In the genomic region with DNA sequence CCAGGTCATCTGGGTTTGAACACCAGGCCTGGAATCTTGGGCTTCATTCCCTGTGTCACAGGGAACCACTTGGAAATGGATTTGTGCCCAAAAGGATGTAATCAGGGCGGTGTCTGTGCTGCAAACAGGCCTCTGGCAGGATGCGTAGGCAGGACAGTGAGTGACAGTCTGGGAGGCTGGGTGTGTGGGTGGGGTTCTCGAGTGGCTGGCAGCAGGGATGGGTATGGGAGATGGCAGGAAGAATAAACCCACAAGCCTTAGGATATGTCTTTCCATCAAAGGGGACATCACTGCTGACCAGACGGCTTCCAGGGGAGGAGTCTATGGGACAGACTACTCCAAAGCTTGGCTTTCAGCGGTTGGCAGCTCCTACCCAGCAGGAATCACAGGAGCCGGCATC, we compare ENCODE assay signal across 11 mouse cellular contexts.
DNase-seq lines count a peak whose midpoint lies in the region; TF ChIP-seq lines count a peak whose summit lies in the region.
"Had no signal": no experiment of that assay in that cellular context is flagged by ENCODE, and none has a peak within 500 bp of the region (broad histone marks: within the 10 kb centered on the region; RNA-seq: fewer than 3 reads in every experiment).

No protein-coding gene starts in this region.

- intact Hi-C loops in left cerebral cortex, postnatal 14 days (cut with DNase I): no loop called here

- peak overlapping the region; percentile 61 for H3K27ac ChIP-seq in layer of hippocampus, adult 2 months
- H3K27ac ChIP-seq: forebrain, embryonic 15.5 days; limb, embryonic 10.5 days; stomach, postnatal 0 days had no signal

- DNase-seq in lung, adult 18-20 months: peak; percentile 7 to 11
- no peak for DNase-seq in lung, postnatal 25 days (ENCODE audit: low spot score)
- DNase-seq in layer of hippocampus, adult 2 months (ENCODE audit: low spot score in 2 of 2): peak; percentile 83 to 90
- DNase-seq in left cerebral cortex, postnatal 14 days (ENCODE audit: low spot score in 2 of 2): peak; percentile 78 to 90
- DNase-seq in right cerebral cortex, postnatal 36 days (ENCODE audit: low spot score in 2 of 2): peak; percentile 80 to 85
- no peak for DNase-seq in gastrocnemius, postnatal 4 days (ENCODE audit: low spot score in 2 of 2)
- DNase-seq in cerebellum, adult 8-10 months: no peak
- no peak for DNase-seq in MN1 (ENCODE audit: low spot score)

- TF ChIP-seq CTCF in layer of hippocampus, adult 2 months (conservative IDR thresholded peaks at IDR 0.05): no peak

- H3K4me3 ChIP-seq in layer of hippocampus, adult 2 months: no peak overlapping the region
- H3K4me3 ChIP-seq: forebrain, embryonic 15.5 days; limb, embryonic 10.5 days had no signal

Comparison
In these comparisons a context has a peak if more than half of its experiments do, and no peak if none do; other contexts are left out.
1. DNase-seq: peak in lung, adult 18-20 months (2 of 2), layer of hippocampus, adult 2 months (2 of 2), left cerebral cortex, postnatal 14 days (2 of 2) and right cerebral cortex, postnatal 36 days (2 of 2); none in lung, postnatal 25 days (single experiment), gastrocnemius, postnatal 4 days (0 of 2), cerebellum, adult 8-10 months (single experiment) and MN1 (single experiment).